Mouse (Mus musculus) adipocyte (in vitro differentiated cells): ENCODE measurements around the gene Vmn1r152.
"Not testable (repeated sequence)": the region's sequence is repeated elsewhere in the genome, so short reads cannot be mapped to it uniquely, and the experiment has no call there.

ENCODE experiments used
- DNase-seq: peaks from one replicate; pipeline ENCODE4 v3.0.0-alpha.2; 2016; ENCODE audit warnings: low spot score

Vmn1r152 gene

DNA sequence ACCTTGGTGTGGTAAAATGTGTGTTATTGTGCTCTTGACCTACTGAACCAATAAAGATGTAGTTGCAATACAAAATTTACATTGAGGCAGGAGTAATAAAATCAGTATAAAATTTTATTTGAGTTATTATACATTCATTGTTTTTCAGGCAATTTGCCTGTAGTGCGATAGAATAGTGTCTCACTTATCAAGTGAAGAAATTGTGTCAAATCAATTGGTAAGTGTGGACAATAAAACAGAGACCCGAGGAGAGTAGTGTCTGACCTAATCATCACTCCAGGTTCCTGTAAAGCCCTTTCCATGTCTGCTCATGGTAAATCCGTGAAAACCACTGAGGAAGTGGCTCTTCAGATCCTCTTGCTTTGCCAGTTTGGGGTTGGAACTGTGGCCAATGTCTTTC is at the start of gene Vmn1r152:
TSS of gene Vmn1r152 (plus strand) at position 301 of the 400 bp plus-strand sequence.
- not testable (repeated sequence) for DNase-seq

DNA sequence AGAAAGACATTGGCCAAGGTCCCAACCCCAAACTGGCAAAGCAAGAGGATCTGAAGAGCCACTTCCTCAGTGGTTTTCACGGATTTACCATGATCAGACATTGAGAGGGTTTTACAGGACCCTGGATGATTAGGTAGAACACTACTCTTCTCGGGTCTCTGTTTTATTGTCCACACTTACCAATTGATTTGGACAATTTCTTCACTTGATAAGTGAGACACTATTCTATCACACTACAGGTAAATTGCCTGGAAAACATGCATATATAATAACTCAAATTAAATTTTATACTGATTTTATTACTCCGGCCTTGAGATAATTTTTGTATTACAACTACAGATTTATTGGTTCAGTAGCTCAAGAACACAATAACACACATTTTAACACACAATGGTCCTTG is 23.2 kb upstream of the Vmn1r152 start, which contains the start of gene Vmn1r151:
TSS of gene Vmn1r151 (minus strand) at position 101 of the 400 bp plus-strand sequence.
- DNase-seq, result not testable (repeated sequence)

DNA sequence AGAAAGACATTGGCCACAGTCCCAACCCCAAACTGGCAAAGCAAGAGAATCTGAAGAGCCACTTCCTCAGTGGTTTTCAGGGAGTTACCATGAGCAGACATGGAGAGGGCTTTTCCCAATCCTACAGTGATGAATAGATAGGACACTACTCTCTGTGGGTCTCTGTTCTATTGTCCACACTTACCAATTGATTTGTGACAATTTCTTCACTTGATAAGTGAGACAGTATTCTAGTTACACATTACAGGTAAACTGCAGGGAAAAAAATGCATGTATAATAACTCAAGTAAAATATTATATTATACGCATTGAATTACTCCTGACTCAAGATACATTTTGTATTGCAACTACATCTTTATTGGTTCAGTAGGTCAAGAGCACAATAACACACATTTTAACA is 12.0 kb downstream of the Vmn1r152 start, which contains the start of gene Gm8677:
TSS of gene Gm8677 (minus strand) at position 101 of the 400 bp plus-strand sequence.
- DNase-seq, result not testable (repeated sequence)

DNA sequence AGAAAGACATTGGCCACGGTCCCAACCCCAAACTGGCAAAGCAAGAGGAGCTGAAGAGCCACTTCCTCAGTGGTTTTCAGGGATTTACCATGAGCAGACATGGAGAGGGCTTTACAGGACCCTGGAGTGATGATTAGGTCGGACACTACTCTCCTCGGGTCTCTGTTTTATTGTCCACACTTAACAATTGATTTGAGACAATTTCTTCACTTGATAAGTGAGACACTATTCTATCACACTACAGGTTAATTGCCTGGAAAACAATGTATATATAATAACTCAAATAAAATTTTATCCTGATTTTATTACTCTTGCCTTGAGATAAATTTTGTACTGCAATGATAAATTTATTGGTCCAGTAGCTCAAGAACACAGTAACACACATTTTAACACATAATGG is 42.5 kb downstream of the Vmn1r152 start, which contains the start of gene Gm4201:
TSS of gene Gm4201 (minus strand) at position 101 of the 400 bp plus-strand sequence.
- not testable (repeated sequence) for DNase-seq
